Mouse (Mus musculus): ENCODE measurements around the gene Narfl.

- TF ChIP-seq CTCF (IDR thresholded peaks at IDR 0.05; ENCODE audit: borderline replicate concordance, insufficient read depth, low read depth, low read length) (no peak), POLR2A (IDR thresholded peaks at IDR 0.05; ENCODE audit: borderline replicate concordance, insufficient read depth, low read length) (peak; percentile 93)
Measured at GRCm38 (mm10) chr17:25791843-25792527, 18.4 kb downstream of the Narfl start.

Measured in cerebellum, adult 2 months (tissue).